Mouse (Mus musculus) small intestine, adult 2 months (tissue): ENCODE data around the gene Amotl2. TPM values are rescaled to one million over a fixed set of nuclear protein-coding genes. Genes with fewer than 3 reads are reported as not detected.
A peak's percentile ranks its signal among the peaks of the same experiment; 100 is the strongest.

Experiments used
- H3K27ac ChIP-seq: fragments of 200-500 bp; 2 replicates; pipeline ENCODE4 v1.5.1; 2012; ENCODE audit warnings: low read depth, low read length, control low read depth, inconsistent platforms; ENCODE audit not compliant: insufficient read depth
- H3K27me3 ChIP-seq: fragments of 200-500 bp; 2 replicates; pipeline ENCODE4 v1.6.1; 2012; ENCODE audit warnings: mild to moderate bottlenecking, moderate library complexity, low read length, inconsistent platforms; ENCODE audit not compliant: control insufficient read depth, insufficient read depth
- H3K36me3 ChIP-seq: fragments of 200-500 bp; 2 replicates; pipeline ENCODE4 v1.6.1; 2012; ENCODE audit warnings: mild to moderate bottlenecking, low read length, control low read depth, inconsistent platforms; ENCODE audit not compliant: control insufficient read depth, insufficient read depth
- H3K4me1 ChIP-seq: fragments of 200-500 bp; 2 replicates; pipeline ENCODE4 v1.6.1; 2012; ENCODE audit warnings: low read length, inconsistent platforms, mixed read lengths; ENCODE audit not compliant: control insufficient read depth, insufficient read depth, insufficient read length
- H3K4me3 ChIP-seq: fragments of 200-500 bp; 2 replicates; pipeline ENCODE4 v1.5.1; 2012; ENCODE audit warnings: low read depth, mild to moderate bottlenecking, control low read depth, inconsistent platforms, low read length, moderate library complexity
- CTCF ChIP-seq: fragments of 200-500 bp; IDR thresholded peaks from 2 replicates; pipeline ENCODE4 v1.5.1; 2012; ENCODE audit warnings: low read depth, mild to moderate bottlenecking, control low read depth, inconsistent platforms, low read length, moderate library complexity, mixed read lengths; ENCODE audit not compliant: insufficient replicate concordance, insufficient read length; ENCODE audit errors: extremely low read depth
- POLR2A ChIP-seq: fragments of 200-500 bp; IDR thresholded peaks from 2 replicates; pipeline ENCODE4 v1.6.1; 2012; ENCODE audit warnings: low read depth, mild to moderate bottlenecking, control low read depth, inconsistent platforms, low read length, moderate library complexity
- WGBS: fragments of 180-500 bp; shearing (Covaris S2); methylation state at CpG from one replicate; pipeline ENCODE4 v1.1.7; 2018; 5-methylcytosine and 5-hydroxymethylcytosine counted together
- polyA plus RNA-seq: library from polyadenylated mRNA; depleted of rRNA; stranded (reverse); fragments of >200 nt; gene quantifications from 2 replicates; pipeline ENCODE4 v1.2.3, GENCODE M21; 2012

Gene Amotl2
- polyA plus RNA-seq, 1 experiment, result 12.3 TPM

DNA sequence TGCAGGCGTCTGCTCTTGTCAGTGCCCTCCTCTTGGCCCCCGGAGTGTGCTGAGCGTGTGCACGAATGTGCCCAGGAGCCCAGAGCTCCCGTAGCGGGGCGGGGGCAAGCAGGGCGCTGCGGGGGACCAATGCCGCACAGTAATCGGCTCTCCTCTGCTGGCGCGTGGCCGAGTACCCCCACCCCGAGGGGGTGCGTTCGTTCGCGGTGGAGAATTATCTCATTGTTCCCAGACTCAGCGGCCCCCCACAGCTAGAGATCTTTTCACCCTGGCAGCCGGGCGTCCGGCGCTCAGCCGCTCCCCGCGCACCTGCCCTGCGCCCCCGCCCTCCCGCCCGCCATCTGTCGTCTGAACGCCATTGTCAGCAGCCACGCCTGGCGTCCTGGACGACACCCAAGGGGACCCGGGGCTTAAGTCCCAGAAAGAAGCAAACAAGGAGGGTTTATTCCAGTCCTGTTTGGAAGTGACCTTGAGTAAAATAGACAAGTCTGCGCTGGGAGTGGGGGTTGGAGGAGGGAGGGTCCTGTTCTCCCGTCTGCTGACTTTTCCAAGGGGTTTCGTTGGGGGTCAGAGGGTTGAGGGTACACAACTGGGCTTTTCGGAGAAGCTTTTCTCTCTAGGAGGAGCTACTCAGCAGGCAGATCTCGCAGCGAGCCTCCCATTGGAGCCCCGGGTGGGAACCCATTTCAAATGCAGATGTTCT is 26.4 kb upstream of the Amotl2 start:
- peaks cover 7% of the 10 kb centered on the region; the same call in 1 of the 2 replicates for H3K27me3 ChIP-seq
- under 1% methylated on average over 44 of the region's 44 CpGs for WGBS
- peaks cover 15% of the 10 kb centered on the region; the same call in 1 of the 2 replicates for H3K4me1 ChIP-seq
- peak overlapping the region; percentile 61 for H3K27ac ChIP-seq
- H3K4me3 ChIP-seq, result peak overlapping the region; percentile 65
- H3K36me3 ChIP-seq, result no peaks in the 10 kb centered on the region
- TF ChIP-seq POLR2A, result no peak
- TF ChIP-seq CTCF, result no peak

- WGBS, result 26% methylated on average over 15 of the region's 15 CpGs
- Histone ChIP-seq H3K36me3 (no peaks in the 10 kb centered on the region), H3K27ac (peak overlapping the region; percentile 33; the same call in 1 of the 2 replicates), H3K4me1 (peaks cover 15% of the 10 kb centered on the region; the same call in 1 of the 2 replicates), H3K27me3 (peaks cover 7% of the 10 kb centered on the region; the same call in 1 of the 2 replicates), H3K4me3 (no peak overlapping the region; the same call in 1 of the 2 replicates)
- TF ChIP-seq POLR2A (no peak), CTCF (no peak)
Observed at GRCm38 (mm10) chr9:102690891-102691290, 25.6 kb upstream of the Amotl2 start.

DNA sequence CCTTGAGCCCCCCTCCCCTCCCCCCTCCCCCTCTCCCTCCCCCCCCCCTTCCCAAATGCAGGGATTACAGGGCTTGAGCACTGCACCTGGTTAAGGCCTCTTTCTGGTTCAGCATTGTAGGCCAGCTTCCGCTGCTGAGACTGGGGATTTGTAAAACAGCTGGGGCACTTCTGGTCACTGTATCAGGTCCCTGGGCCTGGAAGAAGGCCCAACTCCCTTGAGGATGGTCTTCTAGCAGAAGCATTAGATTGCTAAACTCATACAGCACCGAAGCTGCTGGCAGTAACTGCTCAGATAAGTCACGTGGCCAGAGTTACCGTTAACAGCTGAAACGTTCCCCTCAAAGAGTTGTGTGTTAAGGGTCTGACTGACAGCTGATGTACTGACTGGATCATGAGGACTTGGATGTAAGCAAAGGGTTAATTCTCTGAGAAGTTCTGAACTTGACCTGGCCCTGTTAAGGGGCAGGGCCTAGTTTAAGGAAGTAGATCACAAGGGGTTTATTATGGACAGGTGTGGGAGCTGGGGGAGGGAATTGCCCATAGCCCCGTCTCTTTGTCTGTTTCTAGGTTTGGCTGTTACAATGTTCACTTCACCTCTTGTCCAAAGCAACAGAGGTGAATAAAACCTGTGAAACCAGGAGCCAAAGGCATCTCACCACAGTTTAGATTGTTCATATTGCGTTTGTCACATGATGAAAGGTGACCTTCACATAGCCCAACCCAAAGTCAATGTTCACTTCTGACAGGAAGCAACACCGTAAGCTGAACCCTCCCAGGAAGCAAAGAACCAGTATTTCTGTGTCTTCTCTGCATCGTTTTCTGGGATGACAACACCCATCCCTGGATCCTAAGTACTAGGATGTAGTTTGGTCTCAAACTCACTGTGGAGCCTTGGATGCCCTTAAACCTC is 23.7 kb upstream of the Amotl2 start:
- Histone ChIP-seq H3K27ac (peak overlapping the region; percentile 40), H3K27me3 (peaks cover 7% of the 10 kb centered on the region; the same call in 1 of the 2 replicates), H3K36me3 (no peaks in the 10 kb centered on the region), H3K4me3 (no peak overlapping the region), H3K4me1 (peaks cover 15% of the 10 kb centered on the region; the same call in 1 of the 2 replicates)
- 28% methylated on average over 9 of the region's 9 CpGs for WGBS
- no peak for TF ChIP-seq CTCF
- TF ChIP-seq POLR2A, result no peak

DNA sequence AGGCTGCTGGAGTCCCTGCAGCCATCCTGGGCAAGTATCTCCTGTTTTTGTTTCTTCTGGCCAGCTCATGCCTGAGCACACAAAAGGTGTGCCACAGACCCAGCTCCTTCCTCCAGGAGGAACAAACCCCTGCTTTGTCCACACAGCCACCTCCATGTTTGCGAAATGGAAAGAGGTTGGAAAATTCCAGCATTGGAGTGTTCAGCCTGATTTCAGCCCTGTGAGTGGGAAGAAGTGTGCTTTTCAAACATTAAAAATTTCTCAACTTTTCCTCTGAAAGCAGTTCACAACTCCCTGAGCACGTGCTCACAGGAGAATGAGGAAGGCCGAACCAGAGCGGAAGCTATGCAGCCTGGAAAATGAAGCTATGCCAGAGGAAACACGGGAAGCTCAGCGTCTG is 15.4 kb upstream of the Amotl2 start:
- no peak overlapping the region for H3K4me3 ChIP-seq
- 91% methylated on average over 6 of the region's 6 CpGs for WGBS
- no peaks in the 10 kb centered on the region for H3K27me3 ChIP-seq
- no peak for TF ChIP-seq POLR2A
- no peak overlapping the region for H3K27ac ChIP-seq
- no peaks in the 10 kb centered on the region for H3K36me3 ChIP-seq
- no peaks in the 10 kb centered on the region for H3K4me1 ChIP-seq

GRCm38 (mm10) chr9:102709504-102710135 is 6.9 kb upstream of the Amotl2 start:
- TF ChIP-seq POLR2A (no peak), CTCF (no peak)
- no peaks in the 10 kb centered on the region for H3K27me3 ChIP-seq
- no peaks in the 10 kb centered on the region for H3K4me1 ChIP-seq
- 74% methylated on average over 15 of the region's 15 CpGs for WGBS
- H3K27ac ChIP-seq, result no peak overlapping the region
- no peak overlapping the region for H3K4me3 ChIP-seq
- no peaks in the 10 kb centered on the region for H3K36me3 ChIP-seq

DNA sequence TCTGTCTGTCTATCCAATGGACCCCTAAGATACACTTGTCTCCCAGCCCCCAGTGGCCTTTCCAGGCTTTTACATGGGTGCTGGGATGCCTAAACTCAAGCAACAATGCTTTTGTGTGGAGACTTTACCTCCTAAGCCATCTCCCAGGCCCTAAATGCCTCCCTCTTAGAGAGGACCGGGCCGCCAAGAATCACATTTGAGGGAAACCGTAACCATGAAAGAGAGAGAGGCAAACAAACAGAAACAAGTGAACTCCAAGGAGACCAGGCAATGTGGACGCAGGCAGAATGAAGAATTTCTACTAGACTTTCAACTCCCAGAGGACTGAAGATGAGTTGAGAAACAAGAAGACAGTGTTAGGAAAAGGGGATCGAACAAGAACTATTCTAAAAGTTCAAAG is 6.0 kb upstream of the Amotl2 start:
- H3K27me3 ChIP-seq, result no peaks in the 10 kb centered on the region
- WGBS, result 74% methylated on average over 5 of the region's 5 CpGs
- H3K4me3 ChIP-seq, result no peak overlapping the region
- no peak overlapping the region for H3K27ac ChIP-seq
- no peak for TF ChIP-seq CTCF
- no peak for TF ChIP-seq POLR2A
- H3K36me3 ChIP-seq, result no peaks in the 10 kb centered on the region
- peaks cover 3% of the 10 kb centered on the region for H3K4me1 ChIP-seq

DNA sequence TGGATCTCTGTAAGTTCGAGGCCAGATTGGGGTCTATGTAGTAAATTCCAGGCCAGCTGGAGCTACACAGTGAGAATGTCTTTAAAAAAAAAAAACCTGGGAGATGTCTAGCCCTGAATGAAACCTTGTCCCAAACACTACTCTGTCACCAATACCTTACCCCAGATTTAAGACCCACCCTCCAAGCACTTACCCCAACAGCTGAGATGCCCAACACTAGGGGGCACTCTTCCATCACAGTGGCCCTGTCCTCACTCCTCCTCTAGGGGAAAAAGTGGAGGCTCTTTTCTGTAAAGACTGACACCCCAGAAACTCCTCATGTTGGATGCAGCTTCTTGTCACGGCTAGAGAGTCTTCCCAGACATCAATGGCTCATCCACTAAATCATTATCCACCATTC is 2.7 kb upstream of the Amotl2 start:
- WGBS, result 72% methylated on average over 2 of the region's 2 CpGs
- peaks cover 8% of the 10 kb centered on the region for H3K4me1 ChIP-seq
- no peak overlapping the region for H3K4me3 ChIP-seq
- no peak overlapping the region for H3K27ac ChIP-seq
- no peaks in the 10 kb centered on the region for H3K36me3 ChIP-seq
- no peaks in the 10 kb centered on the region for H3K27me3 ChIP-seq
- TF ChIP-seq POLR2A (no peak), CTCF (peak; percentile 89; the same call in 1 of the 2 replicates)
